Mouse (Mus musculus) megakaryocyte, embryonic 14.5 days (primary cell): ENCODE measurements around the gene Arid5b.

Experiments used
- FLI1 ChIP-seq: IDR thresholded peaks from 2 replicates; pipeline ENCODE4 v1.6.1; 2012; ENCODE audit warnings: low read length, inconsistent platforms, mixed read lengths
- GATA1 ChIP-seq: IDR thresholded peaks from 3 replicates; pipeline ENCODE4 v1.6.1; 2012; ENCODE audit warnings: mixed read lengths, low read length, inconsistent platforms, borderline replicate concordance

DNA sequence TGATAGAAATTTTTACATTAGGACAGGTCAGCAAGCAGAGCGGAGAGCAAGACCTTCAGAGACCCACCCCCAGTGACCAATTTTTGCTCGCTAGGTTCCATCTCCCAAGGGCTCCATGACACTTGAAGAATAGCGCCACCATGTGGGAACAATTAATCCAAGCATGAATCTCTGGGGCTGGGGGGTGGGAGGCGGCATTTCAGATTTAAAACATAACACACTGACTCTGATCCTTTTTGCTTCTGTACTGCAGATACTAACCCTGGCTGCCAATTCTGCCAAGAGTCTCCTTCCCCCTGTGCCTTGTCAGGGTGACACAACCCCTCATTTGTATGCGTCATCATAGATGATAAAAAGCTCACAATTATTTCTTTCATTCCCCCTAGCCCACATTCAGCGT lies 122.4 kb downstream of the Arid5b start:
- TF ChIP-seq GATA1: no peak
- TF ChIP-seq FLI1: no peak
